In the genomic region with DNA sequence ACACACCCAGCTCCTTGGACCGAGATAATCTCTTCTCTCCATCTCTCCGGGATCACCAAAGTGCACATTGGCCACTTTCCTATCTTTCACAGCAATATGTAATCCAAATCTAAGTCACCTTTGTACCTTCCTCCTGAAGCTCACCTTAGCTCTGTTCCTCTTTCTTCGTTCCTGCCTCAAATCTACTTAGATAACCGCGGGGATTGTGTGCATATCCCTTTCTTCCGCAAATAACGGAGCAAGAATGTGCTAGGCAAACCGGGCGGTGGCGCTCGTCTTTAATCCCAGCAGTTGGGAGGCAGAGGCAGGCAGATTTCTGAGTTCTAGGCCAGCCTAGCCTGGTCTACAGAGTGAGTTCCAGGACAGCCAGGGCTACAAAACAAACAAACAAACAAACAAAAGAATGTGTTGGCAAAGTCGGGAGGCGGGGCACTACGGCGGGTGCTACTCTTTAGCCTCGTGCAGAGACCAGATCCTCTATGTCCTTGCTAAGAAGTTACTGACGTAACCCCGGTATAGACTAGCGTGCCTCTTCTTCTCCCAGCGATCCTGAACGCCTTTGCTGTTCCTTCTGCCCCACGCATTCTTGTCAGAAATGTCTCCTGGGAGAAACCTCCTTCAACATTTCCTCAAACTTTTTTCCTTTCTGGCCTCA, we compare ENCODE assay signal across 8 mouse cellular contexts. TPM values are rescaled to one million over a fixed set of nuclear protein-coding genes. Genes with fewer than 3 reads are reported as not detected.
A peak's percentile ranks its signal among the peaks of the same experiment; 100 is the strongest.
DNase-seq lines count a peak whose midpoint lies in the region; ATAC-seq and TF ChIP-seq lines count a peak whose summit lies in the region.

No protein-coding gene starts in this region.

- H3K9ac ChIP-seq in heart, embryonic 15.5 days: peak overlapping the region; percentile 79
- H3K9ac ChIP-seq in liver, adult 2 months (ENCODE audit: low read depth, low read length): peak overlapping the region; percentile 47

- peaks cover 38% of the 10 kb centered on the region for H3K36me3 ChIP-seq in heart, embryonic 15.5 days
- peaks cover 16% of the 10 kb centered on the region for H3K36me3 ChIP-seq in liver, adult 2 months (ENCODE audit: control insufficient read depth, insufficient read depth, low read length)

- H3K9me3 ChIP-seq in heart, embryonic 15.5 days (replicated peaks): no peaks in the 10 kb centered on the region

- ATAC-seq in heart, embryonic 15.5 days (replicated peaks; ENCODE audit: insufficient number of reproducible peaks, insufficient read depth, low FRiP score, low read depth): peak; percentile 24; the same call in 1 of the 2 replicates
- no peak for ATAC-seq in megakaryocyte-erythroid progenitor cell, adult 5-6 weeks (replicated peaks; ENCODE audit: low FRiP score, low TSS enrichment, poor library complexity, severe bottlenecking)

- peaks cover 22% of the 10 kb centered on the region; the same call in 1 of the 2 replicates for H3K79me2 ChIP-seq in liver, adult 2 months (ENCODE audit: control insufficient read depth, insufficient read depth, low read length)

- peak; percentile 43 for TF ChIP-seq CTCF in liver, adult 2 months (IDR thresholded peaks at IDR 0.05; ENCODE audit: low read depth, low read length)

- intact Hi-C loops in gastrocnemius, postnatal 14 days (cut with DNase I; ENCODE audit: low total_unique reads): no loop called here
- intact Hi-C loops in left cerebral cortex, postnatal 4 days (cut with DNase I): no loop called here

- peak overlapping the region; percentile 91 for H3K4me3 ChIP-seq in heart, embryonic 15.5 days
- peak overlapping the region; percentile 40; the same call in 1 of the 2 replicates for H3K4me3 ChIP-seq in liver, adult 2 months (ENCODE audit: insufficient read depth, low read depth, low read length)

- H3K4me2 ChIP-seq in heart, embryonic 15.5 days: peak overlapping the region; percentile 74

- no peak for TF ChIP-seq POLR2A in liver, adult 2 months (IDR thresholded peaks at IDR 0.05; ENCODE audit: extremely low read depth, insufficient read depth, low read length)

- H3K4me1 ChIP-seq in heart, embryonic 15.5 days (replicated peaks): peaks cover 43% of the 10 kb centered on the region
- peaks cover 7% of the 10 kb centered on the region for H3K4me1 ChIP-seq in liver, adult 2 months (ENCODE audit: control insufficient read depth, insufficient read depth, low read length)

- DNase-seq in gastrocnemius, adult 18-20 months (ENCODE audit: low spot score): peak; percentile 15
- no peak for DNase-seq in gastrocnemius, postnatal 14 days
- peak; percentile 54 for DNase-seq in R1 (ENCODE audit: low read depth, low spot score)
- DNase-seq in liver, adult 2 months (ENCODE audit: extremely low read depth, low read depth, low spot score): peak; percentile 56
- DNase-seq in natural killer cell, adult 2 months (ENCODE audit: low spot score in 2 of 2): peak; percentile 18 to 39
- no peak for DNase-seq in left cerebral cortex, postnatal 4 days

- H3K27ac ChIP-seq in heart, embryonic 15.5 days: peak overlapping the region; percentile 94
- H3K27ac ChIP-seq in liver, adult 2 months (replicated peaks; ENCODE audit: insufficient read depth, low read depth, low read length): peak overlapping the region; percentile 71

- no peaks in the 10 kb centered on the region for H3K27me3 ChIP-seq in heart, embryonic 15.5 days
- no peaks in the 10 kb centered on the region for H3K27me3 ChIP-seq in liver, adult 2 months (ENCODE audit: control insufficient read depth, insufficient read depth, low read length)

- WGBS in heart, embryonic 15.5 days: 25% methylated on average over 22 of the region's 22 CpGs
- WGBS in liver, adult 2 months: 9% methylated on average over 22 of the region's 22 CpGs

RNA-seq across cellular contexts. Expression of a gene that starts 0.7 kb away (rescaled TPM):
- total RNA-seq in gastrocnemius, adult 18-20 months (2021): 10 to 100 TPM; 52.1 to 57.5 TPM
- total RNA-seq in gastrocnemius, postnatal 14 days (2021): 10 to 100 TPM; 48.2 to 51.5 TPM
- 186 and 210 TPM in 2 replicates for polyA plus RNA-seq in heart, embryonic 15.5 days (2015; fragmentation: Nextera tagmentation; extraction: Ambion mirVana)
- 17.3 and 20.7 TPM in 2 replicates for total RNA-seq in liver, adult 2 months (2014; rRNA removed)
- 32.7 and 37.6 TPM in 2 replicates for polyA plus RNA-seq in liver, adult 2 months (2012; rRNA removed)
- total RNA-seq in megakaryocyte-erythroid progenitor cell, adult 5-6 weeks (2014; fragmentation: Nextera tagmentation): 325 and 334 TPM in 2 replicates
- 263 and 290 TPM in 2 replicates for total RNA-seq in megakaryocyte-erythroid progenitor cell, adult 5-6 weeks (2017)
- 100 to 1,000 TPM; 204 to 208 TPM for total RNA-seq in left cerebral cortex, postnatal 4 days (2021)

RNA-seq across cellular contexts. Expression of a gene that starts 12.8 kb away (rescaled TPM):
- total RNA-seq in gastrocnemius, adult 18-20 months (2021): 100 to 1,000 TPM; 158 to 163 TPM
- 100 to 1,000 TPM; 133 to 200 TPM for total RNA-seq in gastrocnemius, postnatal 14 days (2021)
- polyA plus RNA-seq in heart, embryonic 15.5 days (2015; fragmentation: Nextera tagmentation; extraction: Ambion mirVana): 245 and 301 TPM in 2 replicates
- total RNA-seq in liver, adult 2 months (2014; rRNA removed): 176 and 218 TPM in 2 replicates
- 249 and 286 TPM in 2 replicates for polyA plus RNA-seq in liver, adult 2 months (2012; rRNA removed)
- 79.7 and 88.7 TPM in 2 replicates for total RNA-seq in megakaryocyte-erythroid progenitor cell, adult 5-6 weeks (2014; fragmentation: Nextera tagmentation)
- total RNA-seq in megakaryocyte-erythroid progenitor cell, adult 5-6 weeks (2017): 33.3 and 37.6 TPM in 2 replicates
- 10 to 100 TPM in 1 of 2 experiments, 1 to 10 TPM in 1; 9.4 to 11.5 TPM for total RNA-seq in left cerebral cortex, postnatal 4 days (2021)

RNA-seq across cellular contexts. Expression of a gene that starts 29.2 kb away (rescaled TPM):
- total RNA-seq in gastrocnemius, adult 18-20 months (2021): 1 to 10 TPM; 1.0 to 1.3 TPM
- under 1 TPM; 0.76 to 0.89 TPM for total RNA-seq in gastrocnemius, postnatal 14 days (2021)
- 1.1 and 1.2 TPM in 2 replicates for polyA plus RNA-seq in heart, embryonic 15.5 days (2015; fragmentation: Nextera tagmentation; extraction: Ambion mirVana)
- 0.74 and 1.2 TPM in 2 replicates for total RNA-seq in liver, adult 2 months (2014; rRNA removed)
- 1.7 and 2.4 TPM in 2 replicates for polyA plus RNA-seq in liver, adult 2 months (2012; rRNA removed)
- total RNA-seq in megakaryocyte-erythroid progenitor cell, adult 5-6 weeks (2014; fragmentation: Nextera tagmentation): 1.2 and 5.0 TPM in 2 replicates
- 0.34 and 2.9 TPM in 2 replicates for total RNA-seq in megakaryocyte-erythroid progenitor cell, adult 5-6 weeks (2017)
- total RNA-seq in left cerebral cortex, postnatal 4 days (2021): 1 to 10 TPM; 7.1 to 8.5 TPM

RNA-seq across cellular contexts. Expression of a gene that starts 56.4 kb away (rescaled TPM):
- 10 to 100 TPM; 10.8 TPM for total RNA-seq in gastrocnemius, adult 18-20 months (2021)
- 10 to 100 TPM in 1 of 2 experiments, 1 to 10 TPM in 1; 8.5 to 10.2 TPM for total RNA-seq in gastrocnemius, postnatal 14 days (2021)
- 20.5 and 29.1 TPM in 2 replicates for polyA plus RNA-seq in heart, embryonic 15.5 days (2015; fragmentation: Nextera tagmentation; extraction: Ambion mirVana)
- 5.6 and 6.7 TPM in 2 replicates for total RNA-seq in liver, adult 2 months (2014; rRNA removed)
- polyA plus RNA-seq in liver, adult 2 months (2012; rRNA removed): 21.6 and 33.3 TPM in 2 replicates
- total RNA-seq in megakaryocyte-erythroid progenitor cell, adult 5-6 weeks (2014; fragmentation: Nextera tagmentation): 47.7 and 60.9 TPM in 2 replicates
- total RNA-seq in megakaryocyte-erythroid progenitor cell, adult 5-6 weeks (2017): 10.5 and 20.8 TPM in 2 replicates
- 10 to 100 TPM; 39.0 to 41.7 TPM for total RNA-seq in left cerebral cortex, postnatal 4 days (2021)

RNA-seq across cellular contexts. Expression of a gene that starts 56.5 kb away (rescaled TPM):
- 10 to 100 TPM; 47.6 to 52.1 TPM for total RNA-seq in gastrocnemius, adult 18-20 months (2021)
- 10 to 100 TPM; 44.6 TPM for total RNA-seq in gastrocnemius, postnatal 14 days (2021)
- polyA plus RNA-seq in heart, embryonic 15.5 days (2015; fragmentation: Nextera tagmentation; extraction: Ambion mirVana): 60.5 and 63.0 TPM in 2 replicates
- 9.2 and 11.9 TPM in 2 replicates for total RNA-seq in liver, adult 2 months (2014; rRNA removed)
- polyA plus RNA-seq in liver, adult 2 months (2012; rRNA removed): 25.8 and 26.6 TPM in 2 replicates
- total RNA-seq in megakaryocyte-erythroid progenitor cell, adult 5-6 weeks (2014; fragmentation: Nextera tagmentation): 32.8 and 43.6 TPM in 2 replicates
- total RNA-seq in megakaryocyte-erythroid progenitor cell, adult 5-6 weeks (2017): 21.9 and 23.4 TPM in 2 replicates
- 10 to 100 TPM; 45.3 to 45.9 TPM for total RNA-seq in left cerebral cortex, postnatal 4 days (2021)

Comparison
In these comparisons a context has a peak if more than half of its experiments do, and no peak if none do; other contexts are left out.
1. DNase-seq: peak in gastrocnemius, adult 18-20 months (single experiment), R1 (single experiment), liver, adult 2 months (single experiment) and natural killer cell, adult 2 months (2 of 2); none in gastrocnemius, postnatal 14 days (single experiment) and left cerebral cortex, postnatal 4 days (single experiment).